Mouse (Mus musculus) hindbrain, embryonic 11.5 days (tissue): ENCODE data around the gene 4930407I10Rik. TPM values are rescaled to one million over a fixed set of nuclear protein-coding genes. Genes with fewer than 3 reads are reported as not detected.
A peak's percentile ranks its signal among the peaks of the same experiment; 100 is the strongest.

ENCODE experiments used
- ATAC-seq: fragments of 200-750 bp; cut with Nextera tagmentation; 2 replicates; pipeline ENCODE4 v1.8.0; 2017; ENCODE audit warnings: mild to moderate bottlenecking, moderate TSS enrichment, moderate library complexity; ENCODE audit not compliant: low FRiP score
- DNase-seq: peaks from one replicate; pipeline ENCODE4 v3.0.0-alpha.2; 2015; ENCODE audit warnings: low spot score
- H3K27ac ChIP-seq: fragments of 300-500 bp; sonication (generic); 2 replicates; pipeline ENCODE4 v1.5.1; 2014; ENCODE audit warnings: mild to moderate bottlenecking, low read depth, low read length
- H3K27me3 ChIP-seq: fragments of 300-500 bp; sonication (generic); 2 replicates; pipeline ENCODE4 v1.6.1; 2014; ENCODE audit warnings: mild to moderate bottlenecking, low read length, moderate library complexity, mixed read lengths; ENCODE audit not compliant: control insufficient read depth, insufficient read depth
- H3K36me3 ChIP-seq: fragments of 300-500 bp; sonication (generic); 2 replicates; pipeline ENCODE4 v1.6.1; 2014; ENCODE audit warnings: mild to moderate bottlenecking, low read length, moderate library complexity, mixed read lengths; ENCODE audit not compliant: control insufficient read depth, insufficient read depth
- H3K4me1 ChIP-seq: fragments of 300-500 bp; sonication (generic); replicated peaks from 2 replicates; pipeline ENCODE4 v1.6.1; 2014; ENCODE audit warnings: low read length, mixed read lengths; ENCODE audit not compliant: control insufficient read depth, insufficient read depth
- H3K4me2 ChIP-seq: fragments of 300-500 bp; sonication (generic); replicated peaks from 2 replicates; pipeline ENCODE4 v1.6.1; 2014; ENCODE audit warnings: mild to moderate bottlenecking, low read depth, low read length
- H3K4me3 ChIP-seq: fragments of 300-500 bp; sonication (generic); 2 replicates; pipeline ENCODE4 v1.5.1; 2014; ENCODE audit warnings: low read depth, low read length
- H3K9ac ChIP-seq: fragments of 300-500 bp; sonication (generic); 2 replicates; pipeline ENCODE4 v1.6.1; 2014; ENCODE audit warnings: low read depth, low read length
- H3K9me3 ChIP-seq: fragments of 300-500 bp; sonication (generic); 2 replicates; pipeline ENCODE4 v1.6.1; 2016; ENCODE audit warnings: low read length; ENCODE audit not compliant: control insufficient read depth
- WGBS: fragments of 180-500 bp; shearing (Covaris S2); extraction: QIAGEN DNeasy Blood & Tissue Kit; methylation state at CpG from one replicate; pipeline ENCODE4 v1.1.7; 2014; 5-methylcytosine and 5-hydroxymethylcytosine counted together
- polyA plus RNA-seq: library from polyadenylated mRNA; unstranded; fragments of >200 nt; fragmentation: Nextera tagmentation; extraction: Ambion mirVana; gene quantifications from 2 replicates; pipeline ENCODE4 v1.2.1, GENCODE M21; 2014

The 4930407I10Rik gene
- 0.08 TPM in 1 of 2 replicates, not detected in the other for polyA plus RNA-seq

- Histone ChIP-seq H3K9me3 (no peaks in the 10 kb centered on the region), H3K4me3 (no peak within 1 kb of the TSS), H3K36me3 (no peaks in the 10 kb centered on the region), H3K4me1 (no peaks in the 10 kb centered on the region), H3K27me3 (no peaks in the 10 kb centered on the region), H3K27ac (no peak within 1 kb of the TSS), H3K4me2 (no peak within 1 kb of the TSS), H3K9ac (no peak within 1 kb of the TSS)
- WGBS = 83% methylated on average over 1 of the region's 1 CpGs
- DNase-seq (no peak), ATAC-seq (no peak)
Observed at GRCm38 (mm10) chr15:82058719-82059201, at the start of gene 4930407I10Rik. Gene 4930407I10Rik, plus strand, starts transcription at chr15:82059151.

- ATAC-seq (no peak), DNase-seq (no peak)
- no peak overlapping the region for H3K4me3 ChIP-seq
- H3K4me2 ChIP-seq = no peak overlapping the region
- no peak overlapping the region for H3K9ac ChIP-seq
- H3K27me3 ChIP-seq = no peaks in the 10 kb centered on the region
- 87% methylated on average over 6 of the region's 6 CpGs for WGBS
- H3K4me1 ChIP-seq = 0 out of 2 replicates have a peak, but pooled peaks cover 3% of the 10 kb centered on the region
- no peaks in the 10 kb centered on the region for H3K9me3 ChIP-seq
- H3K36me3 ChIP-seq = no peaks in the 10 kb centered on the region
- H3K27ac ChIP-seq = no peak overlapping the region
Observed at GRCm38 (mm10) chr15:82011947-82012346, 47.0 kb upstream of the 4930407I10Rik start.

- no peak for DNase-seq
- H3K4me2 ChIP-seq = peak overlapping the region; percentile 91
- H3K9me3 ChIP-seq = no peaks in the 10 kb centered on the region
- H3K4me3 ChIP-seq = peak overlapping the region; percentile 84
- no peak overlapping the region for H3K27ac ChIP-seq
- H3K27me3 ChIP-seq = no peaks in the 10 kb centered on the region
- WGBS = 21% methylated on average over 9 of the region's 9 CpGs
- H3K36me3 ChIP-seq = no peaks in the 10 kb centered on the region
- no peak for ATAC-seq
- H3K9ac ChIP-seq = peak overlapping the region; percentile 88
- 0 out of 2 replicates have a peak, but pooled peaks cover 3% of the 10 kb centered on the region for H3K4me1 ChIP-seq
Observed at GRCm38 (mm10) chr15:82014745-82015391, 44.1 kb upstream of the 4930407I10Rik start.

GRCm38 (mm10) chr15:82015392-82016100 is 43.4 kb upstream of the 4930407I10Rik start:
- peak; percentile 6; the same call in 1 of the 2 replicates for ATAC-seq

GRCm38 (mm10) chr15:82016101-82016808 is 42.7 kb upstream of the 4930407I10Rik start:
- peak overlapping the region; percentile 68 for H3K27ac ChIP-seq
- ATAC-seq = peak; percentile 97
- WGBS = under 1% methylated on average over 53 of the region's 53 CpGs

More at GRCm38 (mm10) chr15:82015392-82016100, 43.4 kb upstream of the 4930407I10Rik start:
- Histone ChIP-seq H3K9me3 (no peaks in the 10 kb centered on the region), H3K27ac (peak overlapping the region; percentile 68), H3K4me3 (peak overlapping the region; percentile 84), H3K27me3 (no peaks in the 10 kb centered on the region), H3K4me2 (peak overlapping the region; percentile 91), H3K4me1 (0 out of 2 replicates have a peak, but pooled peaks cover 3% of the 10 kb centered on the region), H3K9ac (peak overlapping the region; percentile 88), H3K36me3 (no peaks in the 10 kb centered on the region)
- WGBS = 1% methylated on average over 39 of the region's 39 CpGs
- peak; percentile 49 for DNase-seq

GRCm38 (mm10) chr15:82016830-82017229 is 42.1 kb upstream of the 4930407I10Rik start:
- H3K4me1 ChIP-seq = 0 out of 2 replicates have a peak, but pooled peaks cover 3% of the 10 kb centered on the region
- WGBS = 24% methylated on average over 6 of the region's 6 CpGs
- H3K9me3 ChIP-seq = no peaks in the 10 kb centered on the region
- peak overlapping the region; percentile 84 for H3K4me3 ChIP-seq
- no peaks in the 10 kb centered on the region for H3K27me3 ChIP-seq
- no peaks in the 10 kb centered on the region for H3K36me3 ChIP-seq
- H3K4me2 ChIP-seq = peak overlapping the region; percentile 75
- ATAC-seq (no peak), DNase-seq (no peak)
- peak overlapping the region; percentile 72 for H3K9ac ChIP-seq
- H3K27ac ChIP-seq = peak overlapping the region; percentile 60; the same call in 1 of the 2 replicates

More at GRCm38 (mm10) chr15:82016101-82016808, 42.7 kb upstream of the 4930407I10Rik start:
- Histone ChIP-seq H3K36me3 (no peaks in the 10 kb centered on the region), H3K4me2 (peak overlapping the region; percentile 91), H3K4me1 (0 out of 2 replicates have a peak, but pooled peaks cover 3% of the 10 kb centered on the region), H3K4me3 (peak overlapping the region; percentile 84), H3K27me3 (no peaks in the 10 kb centered on the region), H3K9ac (peak overlapping the region; percentile 88), H3K9me3 (no peaks in the 10 kb centered on the region)
- DNase-seq = peak; percentile 100

- H3K4me2 ChIP-seq = no peak overlapping the region
- H3K36me3 ChIP-seq = no peaks in the 10 kb centered on the region
- ATAC-seq = no peak
- no peaks in the 10 kb centered on the region for H3K9me3 ChIP-seq
- H3K4me1 ChIP-seq = 0 out of 2 replicates have a peak, but pooled peaks cover 3% of the 10 kb centered on the region
- no peaks in the 10 kb centered on the region for H3K27me3 ChIP-seq
- H3K4me3 ChIP-seq = no peak overlapping the region
- H3K9ac ChIP-seq = no peak overlapping the region
- no peak for DNase-seq
- 86% methylated on average over 4 of the region's 4 CpGs for WGBS
- H3K27ac ChIP-seq = no peak overlapping the region
Observed at GRCm38 (mm10) chr15:82017461-82017860, 41.5 kb upstream of the 4930407I10Rik start.

GRCm38 (mm10) chr15:82019288-82019687 is 39.7 kb upstream of the 4930407I10Rik start:
- H3K4me3 ChIP-seq = no peak overlapping the region
- 90% methylated on average over 3 of the region's 3 CpGs for WGBS
- DNase-seq (no peak), ATAC-seq (no peak)
- H3K36me3 ChIP-seq = peaks cover 2% of the 10 kb centered on the region; the same call in 1 of the 2 replicates
- H3K4me2 ChIP-seq = no peak overlapping the region
- H3K9ac ChIP-seq = no peak overlapping the region
- no peaks in the 10 kb centered on the region for H3K9me3 ChIP-seq
- H3K27ac ChIP-seq = no peak overlapping the region
- H3K27me3 ChIP-seq = no peaks in the 10 kb centered on the region
- 0 out of 2 replicates have a peak, but pooled peaks cover 3% of the 10 kb centered on the region for H3K4me1 ChIP-seq
